Mouse (Mus musculus) liver, embryonic 15.5 days (tissue): ENCODE results near the gene Rgs12. TPM values are rescaled to one million over a fixed set of nuclear protein-coding genes. Genes with fewer than 3 reads are reported as not detected.

Source experiments
- ATAC-seq: fragments of 200-750 bp; cut with Nextera tagmentation; 2 replicates; pipeline ENCODE4 v1.8.0; 2017; ENCODE audit warnings: moderate number of reproducible peaks, mild to moderate bottlenecking, moderate library complexity; ENCODE audit not compliant: insufficient read depth
- H3K27ac ChIP-seq: fragments of 300-500 bp; sonication (generic); replicated peaks from 2 replicates; pipeline ENCODE4 v1.5.1; 2015; ENCODE audit warnings: mild to moderate bottlenecking, inconsistent platforms
- H3K27me3 ChIP-seq: fragments of 300-500 bp; sonication (generic); 2 replicates; pipeline ENCODE4 v1.6.1; 2015; ENCODE audit warnings: mild to moderate bottlenecking, inconsistent platforms
- H3K36me3 ChIP-seq: fragments of 300-500 bp; sonication (generic); replicated peaks from 2 replicates; pipeline ENCODE4 v1.6.1; 2015; ENCODE audit warnings: moderate library complexity, mild to moderate bottlenecking, inconsistent platforms
- H3K4me1 ChIP-seq: fragments of 300-500 bp; sonication (generic); replicated peaks from 2 replicates; pipeline ENCODE4 v1.6.1; 2015; ENCODE audit warnings: inconsistent platforms
- H3K4me2 ChIP-seq: fragments of 300-500 bp; sonication (generic); 2 replicates; pipeline ENCODE4 v1.6.1; 2015; ENCODE audit warnings: moderate library complexity, mild to moderate bottlenecking, inconsistent platforms
- H3K4me3 ChIP-seq: fragments of 300-500 bp; sonication (generic); replicated peaks from 2 replicates; pipeline ENCODE4 v1.5.1; 2015; ENCODE audit warnings: mild to moderate bottlenecking, inconsistent platforms
- H3K9ac ChIP-seq: fragments of 300-500 bp; sonication (generic); 2 replicates; pipeline ENCODE4 v1.6.1; 2015; ENCODE audit warnings: moderate library complexity, mild to moderate bottlenecking, inconsistent platforms
- H3K9me3 ChIP-seq: fragments of 300-500 bp; sonication (generic); replicated peaks from 2 replicates; pipeline ENCODE4 v1.6.1; 2016; ENCODE audit warnings: inconsistent platforms
- WGBS: fragments of 180-500 bp; shearing (Covaris S2); methylation state at CpG from one replicate; pipeline ENCODE4 v1.1.7; 2015; ENCODE audit warnings: mixed read lengths; ENCODE audit not compliant: insufficient replicate concordance; 5-methylcytosine and 5-hydroxymethylcytosine counted together
- polyA plus RNA-seq: library from polyadenylated mRNA; unstranded; fragments of >200 nt; fragmentation: Nextera tagmentation; extraction: Ambion mirVana; gene quantifications from 2 replicates; pipeline ENCODE4 v1.2.1, GENCODE M21; 2015

Rgs12 gene
- polyA plus RNA-seq, 1 experiment from 2014 or later, result 17.0 TPM

DNA sequence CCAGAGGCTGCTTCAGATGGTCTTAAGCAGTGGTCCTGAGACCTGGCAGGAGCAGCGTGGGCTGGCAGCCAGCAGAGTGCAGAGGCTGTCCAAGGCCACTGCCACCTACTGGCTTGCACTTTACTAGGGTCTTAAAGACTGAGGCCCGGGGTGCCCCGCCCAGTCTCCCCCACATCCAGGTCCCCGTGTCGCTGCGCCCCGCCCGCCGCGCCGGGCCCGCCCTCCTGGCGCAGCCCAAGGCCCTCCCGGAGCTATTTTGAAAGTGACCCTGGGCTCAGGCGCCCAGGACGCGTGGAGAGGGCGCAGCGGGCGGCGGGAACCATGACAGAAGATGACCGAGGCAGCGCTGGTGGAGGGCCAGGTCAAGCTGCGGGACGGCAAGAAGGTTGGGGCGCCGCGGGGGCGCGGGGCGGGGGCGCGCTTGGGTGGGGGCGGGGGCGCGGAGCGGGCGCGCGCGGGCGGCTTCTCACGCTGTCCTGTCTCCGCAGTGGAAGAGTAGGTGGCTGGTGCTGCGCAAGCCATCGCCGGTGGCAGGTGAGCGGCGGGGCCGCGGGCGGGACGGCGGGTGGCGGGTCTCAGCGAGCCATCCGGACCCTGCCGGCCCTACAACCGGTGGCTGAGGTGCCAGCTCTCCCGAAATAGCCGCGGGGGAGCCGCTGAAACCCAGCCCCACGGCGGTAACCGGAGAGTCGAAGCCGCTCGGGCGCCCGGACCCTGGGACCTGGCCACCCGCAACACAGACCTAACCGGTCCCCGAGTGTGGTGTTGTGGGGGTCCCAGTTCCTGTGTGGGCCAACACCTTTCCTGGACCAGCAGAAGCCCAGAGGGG lies 107.6 kb downstream of the Rgs12 start, which contains the start of gene Dok7:
TSS of gene Dok7 (plus strand) at position 163 of the 829 bp plus-strand sequence.
- Histone ChIP-seq H3K27ac (no peak within 1 kb of the TSS), H3K4me2 (peak within 1 kb of the TSS; percentile 65), H3K36me3 (no peaks in the 10 kb centered on the region), H3K9me3 (no peaks in the 10 kb centered on the region), H3K27me3 (peaks cover 73% of the 10 kb centered on the region), H3K4me1 (0 out of 2 replicates have a peak, but pooled peaks cover 9% of the 10 kb centered on the region), H3K4me3 (peak within 1 kb of the TSS; percentile 48), H3K9ac (no peak within 1 kb of the TSS)
- peak; percentile 20; the same call in 1 of the 2 replicates for ATAC-seq
- WGBS, result 1% methylated on average over 73 of the region's 74 CpGs

- Histone ChIP-seq H3K4me2 (peak overlapping the region; percentile 65; the same call in 1 of the 2 replicates), H3K27me3 (peaks cover 70% of the 10 kb centered on the region), H3K36me3 (no peaks in the 10 kb centered on the region), H3K4me1 (0 out of 2 replicates have a peak, but pooled peaks cover 9% of the 10 kb centered on the region), H3K9ac (no peak overlapping the region), H3K27ac (no peak overlapping the region), H3K9me3 (no peaks in the 10 kb centered on the region), H3K4me3 (no peak overlapping the region)
- 10% methylated on average over 4 of the region's 4 CpGs for WGBS
- no peak for ATAC-seq
These were observed 108.3 kb downstream of the Rgs12 start for GRCm38 (mm10) chr5:35057582-35057981.

DNA sequence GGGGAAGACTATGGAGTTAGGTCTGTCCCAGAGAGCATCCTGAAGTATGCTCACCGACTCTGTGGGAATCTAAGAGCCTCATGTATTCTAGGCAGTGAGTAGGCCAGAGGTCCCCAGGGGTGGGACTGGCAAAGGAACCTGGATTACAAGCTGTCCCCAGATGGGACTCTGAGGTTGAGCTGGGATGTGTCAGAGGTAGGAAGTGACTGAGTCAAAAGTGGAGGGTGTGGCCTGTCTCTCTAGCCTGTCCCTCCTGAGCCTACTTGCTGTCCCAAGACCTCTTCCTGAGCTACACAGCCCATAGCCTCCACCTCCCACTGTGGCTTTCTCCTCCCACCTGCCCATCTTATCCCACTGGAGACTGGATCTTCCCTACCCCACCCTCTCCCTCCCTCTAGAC lies 109.0 kb downstream of the Rgs12 start:
- no peak overlapping the region for H3K27ac ChIP-seq
- no peak for ATAC-seq
- WGBS, result 39% methylated on average over 1 of the region's 1 CpGs
- H3K4me1 ChIP-seq, result 0 out of 2 replicates have a peak, but pooled peaks cover 9% of the 10 kb centered on the region
- no peak overlapping the region for H3K4me3 ChIP-seq
- H3K36me3 ChIP-seq, result no peaks in the 10 kb centered on the region
- no peak overlapping the region for H3K9ac ChIP-seq
- no peaks in the 10 kb centered on the region for H3K9me3 ChIP-seq
- no peak overlapping the region for H3K4me2 ChIP-seq
- peaks cover 68% of the 10 kb centered on the region for H3K27me3 ChIP-seq

GRCm38 (mm10) chr5:35060098-35060497 lies 110.9 kb downstream of the Rgs12 start:
- Histone ChIP-seq H3K4me2 (no peak overlapping the region), H3K9me3 (no peaks in the 10 kb centered on the region), H3K36me3 (no peaks in the 10 kb centered on the region), H3K27me3 (peaks cover 54% of the 10 kb centered on the region), H3K27ac (no peak overlapping the region), H3K4me1 (0 out of 2 replicates have a peak, but pooled peaks cover 9% of the 10 kb centered on the region), H3K4me3 (no peak overlapping the region), H3K9ac (no peak overlapping the region)
- no peak for ATAC-seq
- WGBS, result 37% methylated on average over 3 of the region's 3 CpGs

DNA sequence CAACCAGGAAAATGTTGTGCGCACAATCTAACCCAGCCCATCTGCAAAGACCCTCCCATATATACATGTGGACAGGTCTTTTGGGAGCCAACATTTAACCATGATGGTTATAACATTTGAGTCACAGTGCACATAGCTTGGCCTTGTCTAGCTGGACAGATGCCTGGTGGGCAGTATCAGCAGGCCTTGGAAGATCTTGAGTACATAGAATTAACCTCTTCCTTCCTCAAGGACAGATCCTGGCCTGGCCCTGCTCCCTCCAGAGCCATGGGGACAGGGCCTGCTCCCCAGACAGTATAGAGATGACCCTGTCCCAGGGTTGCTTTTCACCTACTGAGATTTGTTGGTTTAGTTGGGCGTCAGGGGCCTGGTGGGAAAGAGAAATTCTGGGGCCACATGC lies 120.6 kb downstream of the Rgs12 start:
- Histone ChIP-seq H3K27me3 (no peaks in the 10 kb centered on the region), H3K9me3 (no peaks in the 10 kb centered on the region), H3K4me3 (no peak overlapping the region), H3K36me3 (no peaks in the 10 kb centered on the region), H3K9ac (no peak overlapping the region), H3K4me1 (no peaks in the 10 kb centered on the region), H3K4me2 (no peak overlapping the region), H3K27ac (no peak overlapping the region)
- no peak for ATAC-seq
- 64% methylated on average over 2 of the region's 2 CpGs for WGBS

GRCm38 (mm10) chr5:35070314-35070713 lies 121.1 kb downstream of the Rgs12 start:
- 58% methylated on average over 8 of the region's 8 CpGs for WGBS
- ATAC-seq, result no peak
- no peak overlapping the region for H3K9ac ChIP-seq

GRCm38 (mm10) chr5:35070953-35071352 lies 121.7 kb downstream of the Rgs12 start:
- Histone ChIP-seq H3K4me3 (no peak overlapping the region), H3K4me2 (no peak overlapping the region), H3K4me1 (no peaks in the 10 kb centered on the region), H3K27me3 (no peaks in the 10 kb centered on the region), H3K27ac (no peak overlapping the region), H3K9me3 (no peaks in the 10 kb centered on the region), H3K36me3 (no peaks in the 10 kb centered on the region), H3K9ac (no peak overlapping the region)
- WGBS, result 49% methylated on average over 7 of the region's 7 CpGs
- ATAC-seq, result no peak

More at GRCm38 (mm10) chr5:35070314-35070713, 121.1 kb downstream of the Rgs12 start:
- Histone ChIP-seq H3K36me3 (no peaks in the 10 kb centered on the region), H3K27me3 (no peaks in the 10 kb centered on the region), H3K4me2 (no peak overlapping the region), H3K4me3 (no peak overlapping the region), H3K9me3 (no peaks in the 10 kb centered on the region), H3K27ac (no peak overlapping the region), H3K4me1 (no peaks in the 10 kb centered on the region)

DNA sequence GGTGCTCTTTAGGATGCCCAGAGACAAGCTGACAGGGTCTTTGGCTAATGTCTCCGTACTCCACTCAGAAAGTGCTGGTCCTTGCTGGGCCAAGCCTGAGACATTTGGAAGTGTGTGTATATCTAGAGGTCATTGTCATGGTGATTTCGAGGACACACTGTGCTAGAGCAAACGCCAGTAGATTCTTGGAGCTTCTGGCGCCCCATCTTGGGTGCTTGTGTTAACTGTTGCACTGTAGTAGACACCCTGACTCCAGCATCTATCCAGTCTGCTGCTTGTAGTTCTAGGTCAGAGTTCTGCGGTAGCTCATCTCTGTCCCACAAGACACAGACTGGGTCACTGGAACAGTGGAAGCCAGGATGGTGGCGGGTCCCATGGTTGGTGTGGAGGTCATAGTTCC lies 122.6 kb downstream of the Rgs12 start:
- no peak for ATAC-seq
- Histone ChIP-seq H3K4me1 (no peaks in the 10 kb centered on the region), H3K27ac (no peak overlapping the region), H3K4me2 (no peak overlapping the region), H3K36me3 (no peaks in the 10 kb centered on the region), H3K9ac (no peak overlapping the region), H3K4me3 (no peak overlapping the region), H3K27me3 (no peaks in the 10 kb centered on the region), H3K9me3 (no peaks in the 10 kb centered on the region)
- 72% methylated on average over 6 of the region's 6 CpGs for WGBS

DNA sequence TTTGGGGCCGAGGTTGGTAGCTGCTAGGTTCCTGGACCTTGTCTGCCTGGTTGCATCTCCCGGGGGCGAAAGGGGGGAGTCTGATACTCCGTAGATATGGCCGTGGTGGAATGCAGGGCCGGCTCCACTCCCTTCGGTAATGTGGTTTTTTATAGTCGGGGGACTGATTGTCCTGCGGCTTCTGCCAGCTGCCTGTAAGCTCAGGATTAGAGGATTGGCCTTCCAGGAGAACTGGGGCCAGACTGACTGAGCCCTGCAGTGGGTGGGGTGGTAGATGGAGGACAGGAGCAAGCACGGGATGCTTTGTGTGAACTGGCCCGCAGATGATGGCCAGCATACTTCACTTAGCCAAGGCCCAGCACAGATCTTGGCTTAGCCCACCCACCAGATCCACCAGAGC lies 124.0 kb downstream of the Rgs12 start:
- no peak for ATAC-seq
- H3K4me3 ChIP-seq, result no peak overlapping the region
- 69% methylated on average over 11 of the region's 11 CpGs for whole genome bisulfite sequencing

DNA sequence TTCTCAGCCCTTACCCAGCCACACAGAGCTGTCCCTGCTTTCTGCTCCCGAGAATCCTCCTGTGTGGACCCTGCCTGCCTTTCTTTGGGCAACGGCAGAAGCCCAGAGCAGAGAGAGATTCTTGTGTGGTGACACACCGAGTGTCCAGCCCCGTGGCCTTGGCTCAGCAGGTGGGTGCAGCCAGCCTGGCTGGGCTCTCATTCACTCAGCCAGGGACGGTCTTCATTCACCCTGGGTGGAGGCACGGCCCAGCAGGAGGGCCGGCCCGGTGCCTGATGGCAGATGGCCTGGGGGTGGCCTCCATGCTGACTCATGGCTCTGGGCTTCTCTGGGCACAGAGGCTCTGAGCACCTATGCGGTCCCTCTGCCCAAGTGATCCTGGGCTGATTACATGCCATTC lies 124.7 kb downstream of the Rgs12 start:
- no peak for ATAC-seq
- H3K4me3 ChIP-seq, result no peak overlapping the region
- H3K27ac ChIP-seq, result no peak overlapping the region
- WGBS, result 65% methylated on average over 9 of the region's 9 CpGs
- no peak overlapping the region for H3K9ac ChIP-seq
- no peak overlapping the region for H3K4me2 ChIP-seq
- H3K27me3 ChIP-seq, result peaks cover 10% of the 10 kb centered on the region
- H3K36me3 ChIP-seq, result no peaks in the 10 kb centered on the region
- no peaks in the 10 kb centered on the region for H3K9me3 ChIP-seq
- H3K4me1 ChIP-seq, result no peaks in the 10 kb centered on the region

More for the DNA sequence above, 124.0 kb downstream of the Rgs12 start:
- H3K4me2 ChIP-seq, result no peak overlapping the region
- H3K9me3 ChIP-seq, result no peaks in the 10 kb centered on the region
- peaks cover 2% of the 10 kb centered on the region; the same call in 1 of the 2 replicates for H3K27me3 ChIP-seq
- H3K36me3 ChIP-seq, result no peaks in the 10 kb centered on the region
- H3K27ac ChIP-seq, result no peak overlapping the region
- H3K4me1 ChIP-seq, result no peaks in the 10 kb centered on the region
- no peak overlapping the region for H3K9ac ChIP-seq

DNA sequence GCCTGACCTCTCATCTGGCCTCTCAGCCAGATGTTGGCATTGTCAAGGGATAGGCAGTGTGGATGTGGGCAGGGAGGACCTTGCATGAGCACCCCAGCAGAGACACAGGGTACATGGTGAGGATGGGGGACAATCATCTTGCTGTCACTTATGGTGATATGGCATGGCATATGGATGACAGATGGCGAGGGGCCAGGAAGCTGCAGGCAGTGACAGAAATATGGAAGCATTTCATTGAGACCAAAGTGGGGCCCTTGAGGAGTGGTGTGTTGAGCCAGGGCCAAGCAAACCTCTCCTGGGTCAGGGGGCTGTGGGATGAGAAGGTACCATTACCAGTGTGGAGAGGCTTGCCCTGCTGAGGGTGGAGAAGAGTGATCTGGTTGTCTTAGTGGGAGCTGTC lies 127.1 kb downstream of the Rgs12 start:
- 51% methylated on average over 1 of the region's 1 CpGs for WGBS
- no peak overlapping the region for H3K4me3 ChIP-seq
- no peak overlapping the region for H3K9ac ChIP-seq
- H3K36me3 ChIP-seq, result no peaks in the 10 kb centered on the region
- no peak overlapping the region for H3K27ac ChIP-seq
- no peaks in the 10 kb centered on the region for H3K9me3 ChIP-seq
- peaks cover 22% of the 10 kb centered on the region for H3K27me3 ChIP-seq
- no peaks in the 10 kb centered on the region for H3K4me1 ChIP-seq
- ATAC-seq, result no peak
- no peak overlapping the region for H3K4me2 ChIP-seq
